Mouse (Mus musculus): ENCODE measurements around the gene Dexi. TPM values are rescaled to one million over a fixed set of nuclear protein-coding genes. Genes with fewer than 3 reads are reported as not detected.

The Dexi gene
- polyA plus RNA-seq, 1 experiment from 2014 or later, result 17.3 TPM

- no peak for ATAC-seq
- Histone ChIP-seq H3K36me3 (ENCODE audit: poor library complexity, severe bottlenecking) (no peaks in the 10 kb centered on the region), H3K4me3 (no peak overlapping the region), H3K27me3 (peaks cover 17% of the 10 kb centered on the region; the same call in 1 of the 2 replicates), H3K9ac (no peak overlapping the region), H3K9me3 (replicated peaks) (no peaks in the 10 kb centered on the region), H3K27ac (no peak overlapping the region), H3K4me1 (peaks cover 3% of the 10 kb centered on the region; the same call in 1 of the 2 replicates), H3K4me2 (no peak overlapping the region)
- 85% methylated on average over 18 of the region's 18 CpGs for WGBS
Observed at GRCm38 (mm10) chr16:10490503-10491150, 52.2 kb downstream of the Dexi start.

- WGBS, result 21% methylated on average over 11 of the region's 14 CpGs
- H3K9me3 ChIP-seq (replicated peaks), result no peaks in the 10 kb centered on the region
- peaks cover 3% of the 10 kb centered on the region; the same call in 1 of the 2 replicates for H3K4me1 ChIP-seq
- no peak for ATAC-seq
- peaks cover 17% of the 10 kb centered on the region; the same call in 1 of the 2 replicates for H3K27me3 ChIP-seq
- H3K9ac ChIP-seq, result peak overlapping the region; percentile 40
- H3K4me3 ChIP-seq, result no peak overlapping the region
- H3K4me2 ChIP-seq, result peak overlapping the region; percentile 44
- H3K27ac ChIP-seq, result no peak overlapping the region
- no peaks in the 10 kb centered on the region for H3K36me3 ChIP-seq (ENCODE audit: poor library complexity, severe bottlenecking)
Observed at GRCm38 (mm10) chr16:10489904-10490457, 52.9 kb downstream of the Dexi start.

GRCm38 (mm10) chr16:10489483-10489882 is 53.4 kb downstream of the Dexi start:
- peak overlapping the region; percentile 44 for H3K4me2 ChIP-seq
- H3K4me1 ChIP-seq, result peaks cover 3% of the 10 kb centered on the region; the same call in 1 of the 2 replicates
- H3K4me3 ChIP-seq, result no peak overlapping the region
- 8% methylated on average over 9 of the region's 9 CpGs for WGBS
- H3K27ac ChIP-seq, result no peak overlapping the region
- ATAC-seq, result no peak
- H3K9ac ChIP-seq, result peak overlapping the region; percentile 40
- no peaks in the 10 kb centered on the region for H3K36me3 ChIP-seq (ENCODE audit: poor library complexity, severe bottlenecking)
- peaks cover 17% of the 10 kb centered on the region; the same call in 1 of the 2 replicates for H3K27me3 ChIP-seq
- H3K9me3 ChIP-seq (replicated peaks), result no peaks in the 10 kb centered on the region

- Histone ChIP-seq H3K27me3 (peaks cover 17% of the 10 kb centered on the region; the same call in 1 of the 2 replicates), H3K4me1 (peaks cover 3% of the 10 kb centered on the region; the same call in 1 of the 2 replicates), H3K9me3 (replicated peaks) (no peaks in the 10 kb centered on the region), H3K9ac (no peak overlapping the region; the same call in 1 of the 2 replicates), H3K4me3 (no peak overlapping the region), H3K36me3 (ENCODE audit: poor library complexity, severe bottlenecking) (no peaks in the 10 kb centered on the region), H3K27ac (no peak overlapping the region), H3K4me2 (no peak overlapping the region)
- WGBS, result 89% methylated on average over 7 of the region's 7 CpGs
- no peak for ATAC-seq
Observed at GRCm38 (mm10) chr16:10488769-10489481, 53.9 kb downstream of the Dexi start.

GRCm38 (mm10) chr16:10487895-10488493 is 54.9 kb downstream of the Dexi start:
- peaks cover 3% of the 10 kb centered on the region; the same call in 1 of the 2 replicates for H3K4me1 ChIP-seq
- H3K36me3 ChIP-seq (ENCODE audit: poor library complexity, severe bottlenecking), result no peaks in the 10 kb centered on the region
- no peak overlapping the region for H3K27ac ChIP-seq
- peaks cover 17% of the 10 kb centered on the region; the same call in 1 of the 2 replicates for H3K27me3 ChIP-seq
- ATAC-seq, result no peak
- H3K4me3 ChIP-seq, result no peak overlapping the region
- WGBS, result 84% methylated on average over 8 of the region's 8 CpGs
- H3K9ac ChIP-seq, result no peak overlapping the region
- no peaks in the 10 kb centered on the region for H3K9me3 ChIP-seq (replicated peaks)
- H3K4me2 ChIP-seq, result no peak overlapping the region

- Histone ChIP-seq H3K9ac (no peak overlapping the region), H3K27me3 (peaks cover 17% of the 10 kb centered on the region; the same call in 1 of the 2 replicates), H3K4me3 (no peak overlapping the region), H3K27ac (no peak overlapping the region), H3K4me2 (no peak overlapping the region), H3K4me1 (peaks cover 3% of the 10 kb centered on the region; the same call in 1 of the 2 replicates), H3K36me3 (ENCODE audit: poor library complexity, severe bottlenecking) (no peaks in the 10 kb centered on the region), H3K9me3 (replicated peaks) (no peaks in the 10 kb centered on the region)
- ATAC-seq, result no peak
- 75% methylated on average over 3 of the region's 3 CpGs for WGBS
Observed at GRCm38 (mm10) chr16:10486993-10487392, 55.9 kb downstream of the Dexi start.

GRCm38 (mm10) chr16:10482343-10482742 is 60.5 kb downstream of the Dexi start:
- H3K4me1 ChIP-seq, result no peaks in the 10 kb centered on the region
- no peak overlapping the region for H3K4me3 ChIP-seq
- no peak overlapping the region for H3K9ac ChIP-seq
- no peaks in the 10 kb centered on the region for H3K27me3 ChIP-seq
- ATAC-seq, result no peak
- H3K27ac ChIP-seq, result no peak overlapping the region
- H3K9me3 ChIP-seq (replicated peaks), result no peaks in the 10 kb centered on the region
- no peaks in the 10 kb centered on the region for H3K36me3 ChIP-seq (ENCODE audit: poor library complexity, severe bottlenecking)
- 63% methylated on average over 4 of the region's 4 CpGs for whole genome bisulfite sequencing
- no peak overlapping the region for H3K4me2 ChIP-seq

- no peaks in the 10 kb centered on the region for H3K4me1 ChIP-seq
- no peaks in the 10 kb centered on the region for H3K9me3 ChIP-seq (replicated peaks)
- no peak for ATAC-seq
- 83% methylated on average over 5 of the region's 5 CpGs for WGBS
- H3K27me3 ChIP-seq, result no peaks in the 10 kb centered on the region
- no peak within 1 kb of the TSS for H3K9ac ChIP-seq
- no peak within 1 kb of the TSS for H3K4me3 ChIP-seq
- no peaks in the 10 kb centered on the region for H3K36me3 ChIP-seq (ENCODE audit: poor library complexity, severe bottlenecking)
- no peak within 1 kb of the TSS for H3K27ac ChIP-seq
- H3K4me2 ChIP-seq, result no peak within 1 kb of the TSS
Observed at GRCm38 (mm10) chr16:10479857-10480256, 63.0 kb downstream of the Dexi start, which contains the start of gene Ciita. Gene Ciita, plus strand, starts transcription at chr16:10480059.

GRCm38 (mm10) chr16:10475919-10476318 is 66.9 kb downstream of the Dexi start:
- H3K27ac ChIP-seq, result no peak overlapping the region
- no peak overlapping the region for H3K4me2 ChIP-seq
- no peak overlapping the region for H3K4me3 ChIP-seq
- WGBS, result 62% methylated on average over 2 of the region's 2 CpGs
- H3K9me3 ChIP-seq (replicated peaks), result no peaks in the 10 kb centered on the region
- H3K36me3 ChIP-seq (ENCODE audit: poor library complexity, severe bottlenecking), result no peaks in the 10 kb centered on the region
- no peak for ATAC-seq
- H3K9ac ChIP-seq, result no peak overlapping the region
- no peaks in the 10 kb centered on the region for H3K27me3 ChIP-seq
- H3K4me1 ChIP-seq, result no peaks in the 10 kb centered on the region

GRCm38 (mm10) chr16:10474956-10475355 is 67.9 kb downstream of the Dexi start:
- Histone ChIP-seq H3K27me3 (no peaks in the 10 kb centered on the region), H3K9me3 (replicated peaks) (no peaks in the 10 kb centered on the region), H3K36me3 (ENCODE audit: poor library complexity, severe bottlenecking) (no peaks in the 10 kb centered on the region), H3K4me1 (no peaks in the 10 kb centered on the region), H3K27ac (no peak overlapping the region), H3K4me2 (no peak overlapping the region), H3K9ac (no peak overlapping the region), H3K4me3 (no peak overlapping the region)
- ATAC-seq, result no peak
- 71% methylated on average over 3 of the region's 3 CpGs for WGBS

- no peaks in the 10 kb centered on the region for H3K9me3 ChIP-seq (replicated peaks)
- H3K36me3 ChIP-seq (ENCODE audit: poor library complexity, severe bottlenecking), result no peaks in the 10 kb centered on the region
- no peak overlapping the region for H3K9ac ChIP-seq
- H3K4me1 ChIP-seq, result no peaks in the 10 kb centered on the region
- H3K27me3 ChIP-seq, result no peaks in the 10 kb centered on the region
- no peak overlapping the region for H3K4me2 ChIP-seq
- H3K27ac ChIP-seq, result no peak overlapping the region
- 93% methylated on average over 3 of the region's 3 CpGs for WGBS
- no peak for ATAC-seq
- H3K4me3 ChIP-seq, result no peak overlapping the region
Observed at GRCm38 (mm10) chr16:10471950-10472349, 70.9 kb downstream of the Dexi start.

GRCm38 (mm10) chr16:10468201-10468600 is 74.7 kb downstream of the Dexi start:
- no peaks in the 10 kb centered on the region for H3K9me3 ChIP-seq (replicated peaks)

More at GRCm38 (mm10) chr16:10468201-10468600, 74.7 kb downstream of the Dexi start:
- Histone ChIP-seq H3K4me2 (no peak overlapping the region), H3K27ac (no peak overlapping the region), H3K4me1 (no peaks in the 10 kb centered on the region), H3K9ac (no peak overlapping the region), H3K27me3 (no peaks in the 10 kb centered on the region), H3K4me3 (no peak overlapping the region), H3K36me3 (ENCODE audit: poor library complexity, severe bottlenecking) (no peaks in the 10 kb centered on the region)
- WGBS, result 71% methylated on average over 1 of the region's 1 CpGs
- no peak for ATAC-seq

All from forebrain, embryonic 13.5 days (tissue).